Mouse (Mus musculus): ENCODE measurements around the gene Tnfrsf4.

GRCm38 (mm10) chr4:156014436-156014835 lies 793 bp downstream of the Tnfrsf4 start:
- TF ChIP-seq POLR2A (IDR thresholded peaks at IDR 0.05; ENCODE audit: insufficient read length, low read depth) (no peak), E2F4 (IDR thresholded peaks at IDR 0.05; ENCODE audit: insufficient read depth) (no peak), USF1 (IDR thresholded peaks at IDR 0.05; ENCODE audit: low read depth) (no peak), MYOD1 (IDR thresholded peaks at IDR 0.05; ENCODE audit: control insufficient read depth in 1 of 3, insufficient read length in 2 of 3, low read depth in 2 of 3) (no peak), MAX (IDR thresholded peaks at IDR 0.05; ENCODE audit: low read depth) (no peak), CEBPB (IDR thresholded peaks at IDR 0.05; ENCODE audit: insufficient read depth, poor library complexity, severe bottlenecking) (no peak), TCF12 (IDR thresholded peaks at IDR 0.05; ENCODE audit: insufficient read depth, poor library complexity, severe bottlenecking) (no peak), POLR2AphosphoS2 (IDR thresholded peaks at IDR 0.05; ENCODE audit: insufficient read length, low read depth) (peak; percentile 7), SRF (IDR thresholded peaks at IDR 0.05; ENCODE audit: control insufficient read depth, insufficient read length, low read depth) (no peak), TCF3 (IDR thresholded peaks at IDR 0.05; ENCODE audit: insufficient read length, low read depth) (no peak), MYOG (IDR thresholded peaks at IDR 0.05; ENCODE audit: control insufficient read depth in 1 of 3, insufficient read depth in 1 of 3, insufficient read length in 2 of 3, low read depth in 2 of 3) (no peak), REST (IDR thresholded peaks at IDR 0.05; ENCODE audit: insufficient read depth, insufficient read length) (no peak)

All from myocyte (in vitro differentiated cells).